Mouse (Mus musculus): ENCODE measurements around the gene Klhdc7a.

DNA sequence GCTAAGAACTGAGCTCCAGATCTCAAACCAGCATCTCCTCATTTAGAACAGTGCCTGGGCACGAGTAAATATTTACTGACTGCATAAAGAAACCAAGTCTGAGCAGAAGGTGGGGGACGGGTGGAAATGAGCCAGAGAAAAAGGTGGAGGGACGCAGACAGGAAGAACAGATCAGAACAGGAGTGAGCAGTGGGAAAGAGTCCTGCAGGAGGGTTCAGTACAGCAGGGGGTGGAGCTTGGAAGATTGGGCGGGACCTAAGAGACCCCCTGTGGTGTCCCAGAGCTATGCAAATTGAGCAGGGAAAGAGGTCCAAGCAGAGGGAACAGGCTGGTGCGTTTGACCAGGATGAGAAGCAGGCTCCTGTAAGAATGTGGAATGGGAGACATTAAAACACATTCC lies 37.1 kb upstream of the Klhdc7a start:
- TF ChIP-seq CTCF (IDR thresholded peaks at IDR 0.05; ENCODE audit: borderline replicate concordance, extremely low read depth, insufficient read depth, insufficient read length) (no peak), POLR2A (IDR thresholded peaks at IDR 0.05; ENCODE audit: borderline replicate concordance, extremely low read depth, insufficient read depth, insufficient read length, poor library complexity, severe bottlenecking) (no peak)
